Mouse (Mus musculus) limb, embryonic 13.5 days (tissue): Measurements from ENCODE around the gene Nkx1-1. TPM values are rescaled to one million over a fixed set of nuclear protein-coding genes. Genes with fewer than 3 reads are reported as not detected.

Experiments
- ATAC-seq: fragments of 200-750 bp; cut with Nextera tagmentation; 2 replicates; pipeline ENCODE4 v1.8.0; 2017; ENCODE audit warnings: low read depth, moderate number of reproducible peaks, moderate TSS enrichment; ENCODE audit not compliant: low FRiP score
- H3K27ac ChIP-seq: fragments of 300-500 bp; sonication (generic); 2 replicates; pipeline ENCODE4 v1.5.1; 2015; ENCODE audit warnings: inconsistent platforms, mild to moderate bottlenecking, moderate library complexity
- H3K27me3 ChIP-seq: fragments of 300-500 bp; sonication (generic); 2 replicates; pipeline ENCODE4 v1.6.1; 2015; ENCODE audit warnings: mild to moderate bottlenecking, inconsistent platforms
- H3K36me3 ChIP-seq: fragments of 300-500 bp; sonication (generic); 2 replicates; pipeline ENCODE4 v1.6.1; 2015; ENCODE audit warnings: inconsistent platforms, mild to moderate bottlenecking, moderate library complexity
- H3K4me1 ChIP-seq: fragments of 300-500 bp; sonication (generic); 2 replicates; pipeline ENCODE4 v1.6.1; 2015; ENCODE audit warnings: inconsistent platforms
- H3K4me2 ChIP-seq: fragments of 300-500 bp; sonication (generic); replicated peaks from 2 replicates; pipeline ENCODE4 v1.6.1; 2015; ENCODE audit warnings: inconsistent platforms, mild to moderate bottlenecking, moderate library complexity
- H3K4me3 ChIP-seq: fragments of 300-500 bp; sonication (generic); 2 replicates; pipeline ENCODE4 v1.5.1; 2015; ENCODE audit warnings: moderate library complexity, mild to moderate bottlenecking, inconsistent platforms
- H3K9ac ChIP-seq: fragments of 300-500 bp; sonication (generic); 2 replicates; pipeline ENCODE4 v1.6.1; 2015; ENCODE audit warnings: mild to moderate bottlenecking, inconsistent platforms
- H3K9me3 ChIP-seq: fragments of 300-500 bp; sonication (generic); 2 replicates; pipeline ENCODE4 v1.6.1; 2016; ENCODE audit warnings: inconsistent platforms
- WGBS: fragments of 180-500 bp; shearing (Covaris S2); methylation state at CpG from one replicate; pipeline ENCODE4 v1.1.7; 2015; 5-methylcytosine and 5-hydroxymethylcytosine counted together
- polyA plus RNA-seq: library from polyadenylated mRNA; unstranded; fragments of >200 nt; fragmentation: Nextera tagmentation; extraction: Ambion mirVana; gene quantifications from 2 replicates; pipeline ENCODE4 v1.2.1, GENCODE M21; 2015

Gene Nkx1-1
- polyA plus RNA-seq, 1 experiment from 2014 or later: not detected

DNA sequence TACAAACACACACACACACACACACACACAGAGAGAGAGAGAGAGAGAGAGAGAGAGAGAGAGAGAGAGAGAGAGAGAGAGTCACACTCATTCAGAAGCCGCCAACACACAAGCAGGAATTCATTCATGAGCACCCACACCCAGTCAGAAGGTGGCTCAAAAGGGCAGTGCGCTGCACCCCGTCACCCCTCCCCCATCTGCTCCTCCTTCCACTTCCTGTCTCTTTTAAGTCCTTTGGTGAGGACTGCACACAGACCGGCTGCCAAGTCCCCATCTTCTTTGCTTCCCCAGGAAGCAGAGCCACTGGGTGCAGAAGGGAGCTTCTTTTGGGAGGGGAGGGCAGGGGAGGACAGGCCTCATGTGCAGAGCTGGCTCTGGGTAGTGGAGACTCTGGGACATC lies 2.2 kb upstream of the Nkx1-1 start:
- WGBS: 0% methylated on average over 4 of the region's 4 CpGs
- ATAC-seq: no peak

DNA sequence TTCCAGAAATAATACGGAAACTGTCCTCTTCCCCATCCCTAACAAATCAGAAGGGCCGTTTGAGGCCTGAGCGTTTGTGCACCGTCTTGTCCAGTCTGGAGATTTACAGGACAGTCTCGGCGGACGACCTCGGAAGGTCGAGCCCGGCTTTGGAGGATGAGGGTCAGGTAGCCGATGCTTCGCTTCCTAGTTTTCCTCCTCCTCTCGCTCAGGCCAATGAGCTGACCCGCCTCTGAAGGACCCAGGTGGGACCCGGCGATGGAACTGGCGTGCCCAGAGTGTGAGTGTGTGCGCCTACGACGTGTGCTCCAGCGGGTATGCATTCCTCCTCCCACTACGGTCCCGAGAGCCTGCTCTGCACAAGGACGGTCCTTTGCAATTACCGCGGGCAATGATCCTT lies 1.4 kb upstream of the Nkx1-1 start:
- H3K9me3 ChIP-seq: no peaks in the 10 kb centered on the region
- WGBS: 2% methylated on average over 26 of the region's 26 CpGs
- H3K27me3 ChIP-seq: peaks cover 99% of the 10 kb centered on the region
- no peak for ATAC-seq
- H3K27ac ChIP-seq: no peak overlapping the region
- peaks cover 44% of the 10 kb centered on the region for H3K4me1 ChIP-seq
- 0 out of 2 replicates have a peak overlapping the region, but pooled peaks have one; percentile 33 for H3K4me3 ChIP-seq
- H3K9ac ChIP-seq: no peak overlapping the region
- H3K36me3 ChIP-seq: no peaks in the 10 kb centered on the region
- no peak overlapping the region for H3K4me2 ChIP-seq

More for the DNA sequence above, 2.2 kb upstream of the Nkx1-1 start:
- Histone ChIP-seq H3K9ac (no peak overlapping the region), H3K27me3 (peaks cover 98% of the 10 kb centered on the region), H3K36me3 (no peaks in the 10 kb centered on the region), H3K9me3 (no peaks in the 10 kb centered on the region), H3K4me3 (no peak overlapping the region), H3K27ac (no peak overlapping the region), H3K4me1 (peaks cover 36% of the 10 kb centered on the region), H3K4me2 (no peak overlapping the region)

DNA sequence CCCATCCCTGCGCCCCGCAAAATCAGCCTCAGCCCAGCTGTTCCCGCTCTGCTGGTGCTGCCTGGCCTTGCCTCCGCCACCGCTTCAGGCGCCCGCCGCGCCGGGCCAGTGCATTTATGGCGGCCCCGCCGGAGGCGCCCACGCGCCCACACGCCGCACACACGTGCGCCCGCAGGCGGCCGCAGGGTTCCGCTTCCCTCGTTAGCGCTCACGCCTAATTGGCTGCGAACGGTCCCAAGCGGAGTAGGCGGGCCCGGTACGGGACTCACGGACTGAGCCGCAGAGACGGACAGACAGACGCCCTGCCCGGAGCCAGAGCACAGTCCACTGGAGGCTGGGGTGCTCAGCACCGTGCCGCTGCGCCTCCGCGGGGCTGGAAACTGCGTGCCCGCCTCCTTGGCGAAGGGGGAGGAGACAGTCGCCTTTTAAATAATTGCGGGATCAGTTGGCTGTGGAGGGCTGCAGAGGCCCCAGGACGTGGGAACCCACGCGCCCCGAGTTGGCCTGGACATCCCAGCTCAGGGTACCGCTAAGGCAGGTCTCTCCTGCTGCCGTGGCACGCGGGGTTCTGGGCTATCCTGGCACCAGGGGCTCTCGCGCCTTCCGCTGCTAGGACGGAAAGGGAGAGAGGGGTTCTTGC lies 485 bp upstream of the Nkx1-1 start:
- no peak overlapping the region for H3K9ac ChIP-seq
- under 1% methylated on average over 60 of the region's 60 CpGs for WGBS
- no peak for ATAC-seq

DNA sequence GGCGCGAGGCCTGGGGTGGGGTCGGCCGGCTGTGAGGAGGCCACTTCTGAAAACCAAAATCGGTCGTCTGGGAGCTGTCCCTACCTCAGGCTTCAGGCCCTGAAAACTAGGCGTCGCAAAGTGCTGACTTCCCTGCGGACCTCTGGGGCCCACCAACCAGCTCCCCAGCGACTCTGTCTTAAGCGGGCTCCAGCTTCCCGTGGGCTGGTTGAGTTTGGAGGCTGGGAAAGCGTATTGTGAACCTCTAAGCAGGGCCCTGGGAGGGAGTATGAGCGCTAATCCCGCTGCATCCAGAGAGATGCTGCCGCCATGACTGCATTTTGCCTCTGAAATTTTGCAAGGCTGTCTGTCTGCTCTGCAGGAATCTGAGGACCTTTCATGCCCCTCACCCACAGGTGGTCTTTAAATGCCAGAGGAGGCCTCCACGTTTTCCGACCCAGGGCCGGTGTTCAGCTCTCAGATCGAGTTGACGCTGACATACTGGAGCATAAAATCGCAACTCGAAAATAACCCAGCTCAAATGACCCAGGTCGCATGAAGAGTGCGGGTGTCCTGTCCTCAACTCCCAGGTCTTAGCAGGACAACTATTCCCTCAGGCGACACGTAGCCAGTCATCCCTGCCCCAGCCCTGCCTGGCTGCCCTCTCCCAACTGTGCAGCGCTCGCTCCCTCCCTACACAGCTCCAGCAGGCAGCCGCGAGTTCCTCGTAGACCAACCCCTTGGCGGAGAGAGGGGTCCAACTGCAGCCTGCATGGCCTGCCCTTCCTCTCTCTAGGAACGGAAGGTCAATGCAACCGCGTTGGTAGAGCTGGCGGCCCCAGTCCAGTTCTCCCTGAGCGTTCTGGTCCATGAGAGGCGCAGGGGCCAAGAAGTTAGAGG lies 1.5 kb downstream of the Nkx1-1 start:
- Histone ChIP-seq H3K4me2 (no peak overlapping the region), H3K4me1 (peaks cover 45% of the 10 kb centered on the region), H3K36me3 (no peaks in the 10 kb centered on the region), H3K9me3 (no peaks in the 10 kb centered on the region), H3K27ac (no peak overlapping the region), H3K27me3 (peaks cover 100% of the 10 kb centered on the region), H3K4me3 (peak overlapping the region; percentile 8; the same call in 1 of the 2 replicates), H3K9ac (no peak overlapping the region)
- under 1% methylated on average over 39 of the region's 39 CpGs for WGBS
- ATAC-seq: no peak

More for the DNA sequence above, 485 bp upstream of the Nkx1-1 start:
- Histone ChIP-seq H3K27me3 (peaks cover 99% of the 10 kb centered on the region), H3K9me3 (no peaks in the 10 kb centered on the region), H3K4me3 (peak overlapping the region; percentile 33), H3K36me3 (no peaks in the 10 kb centered on the region), H3K4me2 (peak overlapping the region; percentile 55), H3K27ac (no peak overlapping the region), H3K4me1 (peaks cover 45% of the 10 kb centered on the region)

DNA sequence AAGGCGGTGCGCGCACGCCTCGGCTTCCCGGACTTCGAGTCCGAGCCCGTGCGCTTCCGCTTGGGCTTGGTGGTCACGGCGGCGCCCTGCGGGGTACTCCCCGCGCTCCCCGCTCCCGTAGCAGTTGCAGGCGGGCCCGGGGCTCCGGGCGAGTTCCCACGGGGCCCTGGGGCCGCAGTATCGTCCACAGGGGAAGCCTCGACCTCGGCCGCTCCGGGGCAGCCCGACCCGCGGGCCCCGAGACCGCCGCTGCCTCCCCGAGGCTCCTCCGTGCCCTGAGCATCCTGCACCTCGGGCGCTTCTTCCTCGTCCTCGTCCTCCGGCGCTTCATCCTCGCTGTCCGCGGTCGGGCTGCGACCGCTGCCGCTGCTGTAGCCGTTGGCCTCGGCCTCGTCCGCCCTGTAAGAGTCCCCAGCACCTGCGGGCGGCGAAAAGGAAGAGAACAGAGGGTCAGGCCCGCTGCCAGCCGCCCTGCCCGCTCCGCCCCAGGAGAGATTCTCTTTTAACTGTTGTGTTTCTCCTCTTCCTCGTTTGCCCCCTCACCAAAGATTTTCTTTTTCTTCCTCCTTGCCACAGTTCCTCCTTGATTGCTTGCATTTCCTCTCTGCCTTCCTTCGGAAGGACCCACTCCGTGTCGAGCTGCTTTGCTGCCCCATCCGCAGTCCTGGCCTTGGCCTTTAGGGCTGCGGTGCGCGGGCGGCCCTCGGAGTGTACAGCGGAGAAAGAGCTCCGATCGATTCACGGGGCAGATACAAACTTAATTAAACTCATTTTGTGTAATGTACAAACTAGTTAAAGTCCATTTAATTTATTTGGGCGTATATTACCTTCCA lies 2.4 kb downstream of the Nkx1-1 start:
- Histone ChIP-seq H3K27ac (no peak overlapping the region), H3K9ac (no peak overlapping the region), H3K4me1 (peaks cover 45% of the 10 kb centered on the region), H3K9me3 (no peaks in the 10 kb centered on the region), H3K27me3 (peaks cover 100% of the 10 kb centered on the region), H3K4me2 (peak overlapping the region; percentile 57), H3K4me3 (peak overlapping the region; percentile 36), H3K36me3 (no peaks in the 10 kb centered on the region)
- under 1% methylated on average over 68 of the region's 77 CpGs for WGBS
- no peak for ATAC-seq

DNA sequence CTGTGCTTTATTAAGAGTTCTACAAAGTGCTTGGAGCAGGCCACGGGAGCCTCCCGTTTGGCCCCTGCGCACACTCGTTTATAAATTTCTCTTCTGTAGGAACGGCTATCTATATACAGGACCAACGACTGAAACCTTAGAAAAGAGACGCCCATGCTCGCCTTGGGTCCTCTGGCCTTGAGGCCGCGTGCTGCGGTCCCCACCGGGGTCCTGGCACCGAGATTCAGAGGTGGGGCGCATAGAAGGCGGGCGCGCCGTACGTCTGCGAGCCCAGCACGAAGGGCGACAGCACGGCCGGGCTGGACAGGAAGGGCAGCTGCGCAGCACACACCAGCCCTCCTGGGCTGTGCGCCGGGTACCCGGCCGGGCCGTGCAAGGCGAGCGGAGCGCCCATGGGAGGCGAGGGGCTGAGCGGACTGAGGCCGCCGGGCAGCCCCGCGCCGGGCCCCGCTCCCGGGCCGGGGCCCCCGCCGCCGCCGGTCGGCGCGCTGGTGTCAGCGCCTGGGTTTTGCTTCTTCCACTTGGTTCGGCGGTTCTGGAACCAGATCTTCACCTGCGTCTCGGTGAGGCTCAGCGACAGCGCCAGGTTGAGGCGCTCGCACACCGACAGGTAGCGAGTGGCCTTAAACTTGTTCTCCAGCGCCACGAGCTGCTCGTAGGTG lies 3.1 kb downstream of the Nkx1-1 start:
- no peak for ATAC-seq
- H3K9ac ChIP-seq: no peak overlapping the region
- H3K4me2 ChIP-seq: peak overlapping the region; percentile 57
- H3K27me3 ChIP-seq: peaks cover 99% of the 10 kb centered on the region
- H3K27ac ChIP-seq: no peak overlapping the region
- no peaks in the 10 kb centered on the region for H3K9me3 ChIP-seq
- under 1% methylated on average over 64 of the region's 64 CpGs for WGBS
- H3K4me3 ChIP-seq: peak overlapping the region; percentile 36
- H3K36me3 ChIP-seq: no peaks in the 10 kb centered on the region
- peaks cover 45% of the 10 kb centered on the region for H3K4me1 ChIP-seq

DNA sequence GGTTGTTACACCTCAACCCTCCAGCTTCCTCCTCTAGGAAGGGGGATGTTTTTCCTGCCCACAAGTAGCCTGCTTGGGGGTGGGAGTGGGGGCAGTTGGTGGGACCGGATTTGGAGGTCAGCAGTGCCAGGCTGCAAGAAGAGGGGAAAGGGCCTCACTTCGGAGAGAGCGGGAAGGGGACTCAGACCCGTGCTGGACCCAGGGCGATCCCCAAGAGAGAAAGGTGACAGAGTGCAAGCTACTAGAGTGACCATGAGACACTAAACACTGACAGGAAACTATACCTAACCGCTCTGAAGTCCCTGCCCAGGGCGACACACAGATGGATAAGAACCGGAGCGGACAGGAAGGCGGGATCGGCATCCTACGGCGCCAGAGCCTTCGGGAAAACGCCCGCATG lies 3.7 kb downstream of the Nkx1-1 start:
- no peak for ATAC-seq
- Histone ChIP-seq H3K4me2 (peak overlapping the region; percentile 57; the same call in 1 of the 2 replicates), H3K9ac (no peak overlapping the region), H3K36me3 (no peaks in the 10 kb centered on the region), H3K27me3 (peaks cover 99% of the 10 kb centered on the region), H3K4me1 (peaks cover 45% of the 10 kb centered on the region), H3K4me3 (peak overlapping the region; percentile 36; the same call in 1 of the 2 replicates), H3K27ac (no peak overlapping the region), H3K9me3 (no peaks in the 10 kb centered on the region)
- 3% methylated on average over 16 of the region's 16 CpGs for WGBS

DNA sequence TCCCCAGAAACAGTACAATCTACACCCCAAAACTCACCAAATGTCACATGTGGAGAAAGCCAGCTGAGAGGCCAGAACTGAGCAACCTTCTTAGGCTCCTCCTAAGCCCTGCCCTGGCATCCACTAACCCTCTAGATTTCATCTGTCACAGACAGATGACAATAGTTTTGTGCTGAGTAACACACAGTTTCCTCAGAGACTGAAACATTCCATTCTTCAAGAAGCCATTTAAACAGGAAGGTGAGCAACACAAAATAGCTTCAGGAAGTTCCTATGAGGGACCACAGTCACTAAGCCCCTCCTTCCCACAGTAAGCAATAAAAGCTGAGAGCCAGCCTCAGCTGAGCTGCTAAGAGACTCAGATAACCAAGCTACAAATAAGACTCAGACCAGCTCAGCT lies 6.3 kb downstream of the Nkx1-1 start:
- H3K36me3 ChIP-seq: no peaks in the 10 kb centered on the region
- H3K9me3 ChIP-seq: no peaks in the 10 kb centered on the region
- H3K4me3 ChIP-seq: no peak overlapping the region
- H3K4me1 ChIP-seq: peaks cover 23% of the 10 kb centered on the region
- no peak for ATAC-seq
- H3K27ac ChIP-seq: no peak overlapping the region
- H3K27me3 ChIP-seq: peaks cover 81% of the 10 kb centered on the region
- H3K9ac ChIP-seq: no peak overlapping the region
- no peak overlapping the region for H3K4me2 ChIP-seq

DNA sequence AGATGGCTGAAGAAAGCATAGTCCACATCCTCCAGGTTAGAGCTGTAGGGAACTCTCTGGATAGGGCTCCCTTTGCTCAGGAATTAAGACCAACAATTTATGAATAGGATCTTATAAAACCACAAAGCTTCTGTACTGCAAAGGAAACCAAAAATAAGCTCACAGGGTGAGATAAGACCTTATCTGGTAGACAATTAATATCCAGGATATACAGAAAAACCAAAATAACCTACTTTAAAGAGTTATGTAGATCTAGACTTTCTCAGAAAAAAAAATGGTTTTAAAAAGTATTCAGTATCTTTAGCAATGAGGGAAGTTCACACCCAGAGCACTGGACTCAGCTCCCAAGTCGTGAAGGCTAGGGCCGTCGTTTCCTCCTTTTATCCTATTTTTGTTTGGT lies 13.5 kb downstream of the Nkx1-1 start:
- H3K27ac ChIP-seq: no peak overlapping the region
- H3K9me3 ChIP-seq: no peaks in the 10 kb centered on the region
- peaks cover 14% of the 10 kb centered on the region for H3K27me3 ChIP-seq
- H3K4me3 ChIP-seq: no peak overlapping the region
- 77% methylated on average over 3 of the region's 3 CpGs for WGBS
- H3K4me1 ChIP-seq: no peaks in the 10 kb centered on the region
- H3K36me3 ChIP-seq: peaks cover 11% of the 10 kb centered on the region
- no peak overlapping the region for H3K9ac ChIP-seq
- H3K4me2 ChIP-seq: no peak overlapping the region
- no peak for ATAC-seq

DNA sequence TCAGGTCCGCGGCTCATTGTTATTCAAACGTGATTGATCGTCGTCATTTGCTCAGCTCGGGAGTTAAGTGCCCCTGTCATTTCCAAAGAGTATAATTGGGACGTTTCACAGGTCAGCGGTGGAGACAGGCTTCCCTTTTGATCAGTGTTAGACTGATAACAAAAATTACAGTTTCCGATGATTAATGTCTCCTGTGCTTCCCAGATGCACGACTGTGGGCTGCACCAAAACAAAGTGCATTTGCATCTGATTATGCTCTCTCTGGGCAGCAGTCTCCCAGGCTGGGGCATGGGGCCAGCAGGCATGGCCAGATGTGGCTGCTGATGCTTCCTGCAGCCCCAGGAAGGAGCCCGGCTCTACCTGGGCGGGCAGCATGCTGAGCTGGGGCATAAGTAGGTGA lies 33.0 kb downstream of the Nkx1-1 start:
- peaks cover 23% of the 10 kb centered on the region for H3K36me3 ChIP-seq
- no peaks in the 10 kb centered on the region for H3K9me3 ChIP-seq
- no peak overlapping the region for H3K4me2 ChIP-seq
- H3K27ac ChIP-seq: no peak overlapping the region
- no peak overlapping the region for H3K4me3 ChIP-seq
- WGBS: 59% methylated on average over 12 of the region's 12 CpGs
- ATAC-seq: no peak
- no peak overlapping the region for H3K9ac ChIP-seq
- 0 out of 2 replicates have a peak, but pooled peaks cover under 1% of the 10 kb centered on the region for H3K27me3 ChIP-seq
- H3K4me1 ChIP-seq: no peaks in the 10 kb centered on the region

DNA sequence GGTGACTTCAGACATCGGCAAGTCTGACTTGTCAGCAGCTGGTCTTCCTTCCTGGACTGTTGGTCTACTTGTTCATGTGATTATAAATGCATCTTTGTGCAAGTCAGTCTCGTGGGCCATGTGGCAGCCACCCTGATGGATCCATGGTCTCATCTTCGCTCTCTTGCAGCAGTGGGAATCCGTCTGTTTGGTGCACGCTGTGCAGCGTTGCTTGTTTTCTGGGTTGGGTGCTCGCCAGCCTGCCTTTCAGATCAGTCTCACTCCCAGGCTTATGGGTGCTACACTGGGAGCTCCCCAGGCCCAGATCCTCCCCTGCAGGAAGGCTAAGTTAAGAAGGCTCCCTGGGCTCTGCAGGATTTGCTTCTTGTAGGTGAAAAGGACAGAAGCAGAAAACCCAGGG lies 36.9 kb downstream of the Nkx1-1 start:
- H3K27me3 ChIP-seq: peaks cover 12% of the 10 kb centered on the region
- no peak overlapping the region for H3K9ac ChIP-seq
- H3K9me3 ChIP-seq: no peaks in the 10 kb centered on the region
- H3K4me1 ChIP-seq: peaks cover 7% of the 10 kb centered on the region
- WGBS: 80% methylated on average over 7 of the region's 7 CpGs
- peaks cover 20% of the 10 kb centered on the region for H3K36me3 ChIP-seq
- no peak overlapping the region for H3K4me3 ChIP-seq
- no peak for ATAC-seq
- H3K4me2 ChIP-seq: no peak overlapping the region
- H3K27ac ChIP-seq: no peak overlapping the region
